Mouse (Mus musculus) hindlimb bud, embryonic 11.5 days (tissue): ENCODE data around the gene 1700125H20Rik.
"Not testable (repeated sequence)": the region's sequence is repeated elsewhere in the genome, so short reads cannot be mapped to it uniquely, and the experiment has no call there.

ENCODE experiments used
- DNase-seq: peaks from one replicate; pipeline ENCODE4 v3.0.0-alpha.2; 2012; ENCODE audit warnings: low read depth, low spot score; ENCODE audit errors: extremely low spot score

1700125H20Rik gene

DNA sequence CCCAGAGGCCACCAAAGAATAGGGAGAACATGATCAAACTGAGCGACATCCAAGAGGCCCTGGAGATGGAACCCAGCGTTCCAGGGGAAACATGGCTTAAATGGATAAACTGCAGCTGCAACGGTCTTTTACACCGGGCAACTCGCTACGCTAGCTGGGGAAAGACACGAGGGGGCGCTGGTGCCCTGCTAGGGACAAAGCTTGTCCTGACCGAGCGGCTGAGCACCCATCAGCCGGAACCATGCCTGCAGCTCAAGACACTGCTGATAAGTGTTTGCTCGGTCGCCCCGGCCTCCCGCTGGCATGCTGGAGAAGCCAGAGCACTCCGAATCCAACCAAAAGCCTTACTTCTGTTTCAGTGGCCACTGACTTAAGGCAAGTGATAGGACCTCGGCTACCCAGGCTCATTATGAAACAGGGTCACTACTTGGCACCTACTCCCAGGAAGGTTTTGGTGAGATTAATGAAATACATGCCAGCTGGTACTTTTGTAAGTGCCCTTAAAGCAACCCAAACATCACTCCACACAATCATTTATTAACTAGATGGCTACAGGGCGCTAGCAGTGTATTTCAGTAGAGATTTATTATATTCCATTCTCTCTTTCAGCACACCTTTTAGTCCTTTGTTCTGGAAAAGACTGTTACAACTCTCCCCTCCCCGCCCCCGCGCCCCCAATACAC, at the start of gene 1700125H20Rik:
TSS of gene 1700125H20Rik (plus strand) at position 347 of the 683 bp plus-strand sequence.
- DNase-seq, result peak; percentile 58

DNA sequence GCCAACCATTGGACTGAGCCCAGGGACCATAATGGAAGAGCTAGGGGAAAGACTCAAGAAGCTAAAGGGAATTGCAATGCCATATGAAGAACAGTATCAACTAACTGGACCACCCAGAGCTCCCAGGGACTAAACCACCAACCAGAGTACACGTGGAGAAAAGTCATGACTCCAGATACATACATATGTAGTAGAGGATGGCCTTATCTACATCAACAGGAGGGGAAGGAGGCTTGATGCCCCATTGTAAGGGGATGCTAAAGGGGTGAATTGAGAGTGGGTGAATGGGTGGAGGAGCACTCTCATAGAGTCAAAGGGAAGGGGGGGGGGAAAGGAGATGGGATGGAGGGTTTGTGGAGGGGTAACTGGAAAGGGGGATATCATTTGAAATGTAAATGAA, 48.1 kb upstream of the 1700125H20Rik start:
- no peak for DNase-seq

- no peak for DNase-seq
Measured at GRCm38 (mm10) chr11:85123267-85123992, 46.8 kb upstream of the 1700125H20Rik start.

- no peak for DNase-seq
Measured at GRCm38 (mm10) chr11:85126257-85127102, 43.7 kb upstream of the 1700125H20Rik start.

- DNase-seq, result no peak
Measured at GRCm38 (mm10) chr11:85128883-85129282, 41.3 kb upstream of the 1700125H20Rik start.

DNA sequence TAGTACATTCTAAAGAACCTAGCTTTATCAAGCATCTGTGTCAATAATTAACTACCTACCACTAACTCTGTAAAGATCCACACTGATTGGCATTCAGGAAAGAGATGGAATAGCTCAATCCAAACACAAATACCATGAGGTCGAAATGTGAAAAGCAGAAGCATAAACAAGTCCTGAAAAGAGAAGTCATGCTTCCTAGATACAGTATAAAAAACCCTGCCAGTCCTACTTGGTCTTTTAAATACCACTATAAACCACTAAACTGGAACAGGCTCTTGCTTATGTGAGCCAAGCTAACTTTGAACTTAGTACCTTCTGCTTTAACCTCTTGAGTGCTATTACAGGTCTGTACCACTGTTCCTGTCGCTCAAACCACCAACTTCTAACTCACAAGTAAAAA, 38.7 kb upstream of the 1700125H20Rik start:
- no peak for DNase-seq

DNA sequence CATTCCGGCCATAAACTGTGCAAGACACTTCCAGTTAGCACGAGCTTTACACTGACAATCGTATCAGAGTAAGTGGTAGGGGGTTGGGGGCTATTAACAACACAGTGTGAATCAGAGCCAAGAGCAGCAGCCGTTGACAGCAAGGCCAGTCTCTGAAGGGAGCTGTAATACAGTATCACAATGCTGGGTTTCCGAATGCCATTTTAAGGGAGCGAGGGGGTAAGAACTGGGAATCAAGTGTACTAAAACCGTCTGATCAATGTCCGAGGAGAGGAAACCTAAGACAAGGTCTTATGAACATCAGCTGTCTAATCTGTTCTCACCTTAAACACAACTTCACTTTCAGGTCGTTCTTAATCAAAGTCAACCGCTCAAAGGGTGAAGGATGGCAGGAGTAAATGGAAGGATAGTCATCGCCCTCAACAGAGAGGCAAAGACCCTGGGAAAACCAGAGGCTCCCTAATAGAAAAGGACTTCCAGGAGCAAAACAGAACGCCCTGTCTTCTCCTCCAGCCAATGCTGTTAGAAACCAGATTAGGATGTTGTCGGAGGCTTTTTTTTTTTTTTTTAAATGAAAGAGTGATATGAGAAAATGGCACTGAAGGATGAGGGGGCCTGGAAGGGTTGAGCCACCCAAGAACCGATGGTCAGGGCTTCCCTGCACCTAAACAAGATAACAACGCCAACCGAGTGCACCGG, 31.3 kb upstream of the 1700125H20Rik start:
- DNase-seq, result no peak

DNA sequence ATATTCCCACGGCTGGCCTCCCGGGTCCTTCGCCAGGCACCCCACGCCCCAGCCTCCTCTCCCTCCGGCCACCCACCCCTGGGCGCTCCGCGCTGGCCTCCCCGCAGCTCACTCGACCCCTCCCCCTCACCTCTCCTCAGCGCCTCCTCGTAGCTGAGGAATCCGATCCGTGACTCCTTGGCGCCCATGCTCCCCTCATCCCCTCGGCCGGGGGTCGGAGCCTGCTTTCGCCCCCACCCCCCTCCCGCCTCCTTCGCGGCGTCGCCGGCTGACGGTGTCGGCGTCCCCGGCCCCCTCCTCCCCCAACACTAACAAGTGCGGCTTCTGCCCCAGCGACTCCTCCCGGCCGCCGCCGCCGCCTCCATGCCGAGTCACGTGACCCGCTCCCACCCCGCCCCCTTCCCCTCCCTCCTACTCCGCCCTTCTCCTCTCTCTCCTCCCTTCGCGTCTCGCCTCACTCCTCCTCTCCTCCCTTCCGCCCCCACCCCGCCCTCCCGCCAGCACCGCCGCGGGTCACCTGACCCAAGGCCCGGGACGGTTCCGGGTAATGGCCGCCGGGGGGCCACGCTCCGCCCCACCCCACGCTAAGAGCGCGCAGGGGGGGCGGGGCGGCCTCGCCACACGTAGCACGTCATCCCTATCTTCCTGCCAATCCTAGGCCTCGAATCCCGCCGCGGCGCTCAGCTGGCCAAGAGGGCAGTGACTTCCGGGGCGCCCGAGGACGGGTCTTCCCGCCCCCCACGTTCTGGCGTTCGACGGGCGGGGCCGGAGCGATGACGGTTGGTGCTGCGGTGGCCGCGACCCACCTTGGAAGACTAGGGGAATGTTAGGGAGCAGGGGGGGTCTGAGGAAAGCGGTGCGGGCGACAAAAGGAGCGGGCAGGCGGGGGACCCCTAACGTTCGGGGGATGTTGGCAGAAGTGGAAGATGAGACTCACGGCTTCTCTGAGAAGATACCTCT, 30.3 kb upstream of the 1700125H20Rik start, which contains the start of gene Usp32:
TSS of gene Usp32 (minus strand) at position 581 of the 960 bp plus-strand sequence.
- DNase-seq, result no peak

DNA sequence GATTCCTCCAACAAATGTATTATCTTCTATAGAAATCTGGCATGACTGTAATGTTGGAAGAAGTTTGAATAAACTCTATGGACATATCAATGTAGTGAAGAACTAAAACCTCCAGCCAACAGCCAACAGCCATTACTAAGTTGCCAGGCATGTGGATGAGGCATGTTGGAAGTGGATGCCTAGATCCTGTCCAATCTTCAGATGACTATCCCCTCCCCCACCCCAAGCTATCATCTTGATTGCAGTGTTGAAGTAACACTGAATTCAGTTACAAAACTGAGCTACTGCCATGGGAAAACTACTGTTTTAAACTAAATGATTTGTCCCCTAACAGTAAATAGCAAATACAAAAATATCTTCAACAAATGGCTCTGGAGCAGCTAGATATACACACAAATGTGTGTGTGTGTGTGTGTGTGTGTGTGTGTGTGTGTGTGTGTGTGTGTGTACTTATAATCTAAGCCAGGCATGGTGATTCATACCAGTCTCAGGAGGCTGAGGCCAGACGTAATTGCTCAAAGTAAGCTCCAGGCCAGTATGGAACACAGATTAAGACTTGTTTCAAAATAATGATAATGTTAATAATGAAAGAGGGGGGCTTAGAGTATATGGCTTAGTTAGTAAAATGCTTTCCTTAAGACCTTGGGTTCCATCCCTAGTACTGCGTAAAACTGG, 17.8 kb upstream of the 1700125H20Rik start:
- DNase-seq, result no peak

GRCm38 (mm10) chr11:85157301-85157700, 12.9 kb upstream of the 1700125H20Rik start:
- DNase-seq, result no peak

DNA sequence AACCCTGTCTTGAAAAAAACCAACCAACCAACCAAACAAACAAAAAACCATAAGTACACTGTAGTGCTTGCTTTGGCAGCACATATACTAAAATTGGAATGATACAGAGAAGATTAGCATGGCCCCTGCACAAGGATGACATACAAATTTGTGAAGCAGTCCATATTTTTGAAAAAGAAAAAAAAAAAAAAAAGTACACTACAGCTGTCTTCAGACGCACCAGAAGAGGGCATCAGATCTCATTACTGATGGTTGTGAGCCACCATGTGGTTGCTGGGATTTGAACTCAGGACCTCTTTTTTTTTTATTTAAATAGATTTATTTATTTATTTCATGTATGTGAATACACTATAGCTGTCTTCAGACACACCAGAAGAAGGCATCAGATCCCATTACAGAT, 7.2 kb upstream of the 1700125H20Rik start:
- not testable (repeated sequence) for DNase-seq

GRCm38 (mm10) chr11:85164371-85164770, 5.8 kb upstream of the 1700125H20Rik start:
- DNase-seq, result no peak

DNA sequence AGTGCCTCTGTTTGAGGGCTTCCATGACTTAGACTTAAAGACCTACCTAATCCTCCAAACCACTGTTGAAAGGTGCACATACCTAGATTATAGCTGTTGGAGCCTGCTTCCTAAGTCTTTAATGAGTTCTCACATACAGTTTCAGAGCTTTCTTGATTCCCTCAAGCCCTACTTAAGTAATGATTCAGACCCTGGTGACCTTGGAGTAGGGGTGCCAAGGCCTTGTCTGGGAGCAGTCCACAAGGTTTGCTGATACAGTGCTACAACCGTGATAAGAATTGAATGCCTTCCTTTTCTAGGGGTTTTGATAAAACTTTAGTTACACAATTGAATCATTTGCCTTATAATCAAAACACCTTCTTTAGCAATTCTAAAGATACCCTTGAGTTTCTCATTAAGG, 2.7 kb upstream of the 1700125H20Rik start:
- DNase-seq, result no peak

DNA sequence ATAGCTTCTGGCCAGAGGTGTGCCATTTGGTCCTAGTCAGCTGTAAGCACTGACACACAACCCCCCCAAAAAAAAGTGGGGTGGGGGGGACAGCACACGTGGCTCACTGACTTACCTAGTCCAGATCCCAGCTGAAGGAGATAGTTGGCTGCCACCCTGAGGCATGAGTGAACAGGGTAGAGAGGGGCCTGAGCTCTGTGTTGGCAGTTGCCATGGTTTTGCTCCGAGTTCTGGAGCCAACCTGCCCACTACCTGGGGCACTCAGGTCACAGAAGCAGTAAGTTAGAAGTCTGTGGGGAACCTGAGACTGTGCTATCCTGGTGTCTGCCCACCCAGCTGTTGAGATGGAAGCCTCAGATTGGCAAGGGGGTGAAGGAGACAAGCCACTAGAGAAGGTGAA, 629 bp downstream of the 1700125H20Rik start:
- no peak for DNase-seq

- DNase-seq, result no peak
Measured at GRCm38 (mm10) chr11:85175941-85176340, 5.7 kb downstream of the 1700125H20Rik start.

GRCm38 (mm10) chr11:85177761-85178160, 7.6 kb downstream of the 1700125H20Rik start:
- no peak for DNase-seq

DNA sequence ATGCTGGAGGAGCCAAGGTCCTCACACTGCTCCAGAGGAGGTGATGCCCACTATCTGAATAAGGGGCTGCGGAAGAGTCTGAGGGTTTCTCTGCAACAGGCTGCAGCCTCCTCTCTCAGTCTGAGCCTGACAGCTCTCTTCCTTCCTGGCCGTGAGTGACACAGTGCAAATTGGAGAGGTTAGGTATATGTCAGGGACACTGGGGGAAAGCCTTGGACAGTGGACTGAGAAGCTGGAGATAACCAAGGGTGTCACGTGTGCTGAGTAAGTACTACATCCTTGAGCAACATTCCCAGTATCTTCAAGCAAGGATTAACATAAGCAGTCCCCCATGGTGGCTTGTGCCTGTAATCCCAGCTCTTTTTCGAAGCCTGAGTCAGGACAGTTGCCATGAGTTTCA, 8.2 kb downstream of the 1700125H20Rik start:
- no peak for DNase-seq

DNA sequence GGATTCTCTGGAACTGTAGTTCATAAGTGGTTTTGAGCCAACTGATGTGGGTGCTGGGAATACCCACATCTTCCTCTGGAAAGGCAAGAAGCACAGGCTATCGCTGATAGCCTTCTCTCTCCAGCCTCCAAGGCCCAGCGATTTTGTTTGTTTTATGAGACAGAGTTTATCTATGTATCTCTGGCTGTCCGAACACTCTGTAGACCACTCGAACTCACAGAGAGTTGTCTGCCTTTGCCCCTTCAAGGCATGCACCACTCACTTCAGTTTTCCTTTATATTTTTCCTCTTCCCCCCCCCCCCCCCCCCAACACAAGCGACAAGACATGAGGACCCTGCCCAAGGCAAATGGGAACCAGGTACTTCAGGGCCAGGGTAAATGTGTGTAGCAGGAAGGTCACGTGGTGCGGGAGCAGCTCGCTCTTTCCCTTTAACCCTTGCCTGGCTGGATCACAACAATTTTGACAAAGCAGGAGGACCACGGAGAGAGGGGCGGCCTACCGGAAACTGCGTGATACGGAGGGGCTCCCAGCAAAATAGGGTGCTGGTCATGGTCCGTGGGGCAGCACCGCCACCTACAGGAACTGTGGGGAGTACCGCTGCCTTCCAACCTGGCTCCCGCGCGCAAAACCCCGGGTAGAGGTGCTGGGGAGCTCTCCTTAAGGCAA, 12.5 kb downstream of the 1700125H20Rik start:
- peak; percentile 62 for DNase-seq
